Mouse (Mus musculus): Measurements from ENCODE around the gene Plek2. TPM values are rescaled to one million over a fixed set of nuclear protein-coding genes. Genes with fewer than 3 reads are reported as not detected.

The Plek2 gene
- total RNA-seq, 2 experiments from 2014 or later: 0.28 to 0.47 TPM

GRCm38 (mm10) chr12:78911707-78912417, 5.1 kb upstream of the Plek2 start:
- intact Hi-C loops (cut with DNase I): no loop called here
- DNase-seq (ENCODE audit: low spot score): peak; percentile 23

DNA sequence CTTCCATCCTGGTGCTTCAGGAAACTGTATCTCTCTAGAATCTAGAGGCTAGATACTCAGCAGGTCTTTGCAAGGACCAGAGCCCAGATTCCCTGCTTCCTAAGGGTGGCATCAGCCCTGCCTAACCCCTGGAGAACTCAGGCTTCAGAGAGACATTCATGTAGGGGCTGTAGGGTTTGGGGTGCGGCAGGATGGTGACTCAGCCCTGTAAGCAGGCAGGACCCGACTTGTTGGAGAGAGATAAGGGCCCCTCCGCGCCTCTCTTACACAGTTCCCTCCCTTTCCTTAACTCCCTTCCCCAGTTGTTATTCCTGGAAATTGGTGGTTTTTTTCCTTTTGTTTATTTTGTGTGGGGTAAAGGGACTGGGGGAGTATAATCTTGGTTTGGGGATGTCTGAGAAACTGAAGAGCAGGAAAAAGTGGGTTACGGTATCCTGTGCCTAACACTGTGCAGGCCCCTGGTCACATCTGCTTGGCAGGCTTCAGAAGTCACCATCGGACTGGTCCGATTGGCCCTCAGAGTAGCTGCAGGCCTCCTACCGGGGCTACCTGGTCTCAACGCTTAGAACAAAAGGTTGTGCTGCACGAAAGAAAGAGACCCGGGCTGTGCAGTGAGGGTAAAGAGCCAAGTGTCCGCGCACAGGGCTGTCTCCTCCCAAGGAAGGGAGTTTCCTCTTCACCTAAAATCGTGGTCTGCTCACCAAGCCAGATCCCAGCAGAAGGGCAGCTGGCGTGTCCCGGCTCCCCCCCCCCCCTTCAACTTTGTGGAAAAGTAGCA, 4.1 kb upstream of the Plek2 start:
- intact Hi-C loops (cut with DNase I): no loop called here
- DNase-seq (ENCODE audit: low spot score): no peak

DNA sequence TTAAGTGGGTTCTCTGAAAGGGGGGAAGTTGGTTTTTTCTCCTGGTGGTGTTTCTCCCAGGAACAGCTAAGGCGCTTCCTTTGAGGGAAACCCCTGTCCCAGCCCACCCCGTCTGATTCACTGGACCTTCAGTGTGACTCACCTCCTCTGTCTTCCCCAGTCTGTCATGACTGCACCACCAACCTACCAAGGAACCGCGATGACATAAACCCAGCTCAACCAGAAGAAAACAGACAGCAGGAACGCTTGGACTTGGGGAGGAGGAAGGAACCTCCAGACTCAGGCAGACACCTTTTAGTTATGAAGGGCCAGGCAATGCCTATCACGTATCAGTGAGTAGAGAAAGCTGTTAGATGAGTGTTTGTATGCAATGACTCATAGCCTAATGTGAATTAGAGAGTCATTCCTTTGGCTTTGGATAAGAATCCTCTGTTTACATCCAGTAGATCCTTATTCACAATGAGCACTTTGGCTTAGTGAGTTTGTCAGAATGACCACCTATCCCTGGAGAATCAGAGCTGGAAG, 1.4 kb upstream of the Plek2 start:
- intact Hi-C loops (cut with DNase I): no loop called here
- DNase-seq (ENCODE audit: low spot score): no peak

- no peak for DNase-seq (ENCODE audit: low spot score)
- intact Hi-C loops (cut with DNase I): no loop called here
Measured at GRCm38 (mm10) chr12:78904499-78904898, 2.3 kb downstream of the Plek2 start.

- intact Hi-C loops (cut with DNase I): no loop called here
- DNase-seq (ENCODE audit: low spot score): no peak
Measured at GRCm38 (mm10) chr12:78903313-78903712, 3.5 kb downstream of the Plek2 start.

DNA sequence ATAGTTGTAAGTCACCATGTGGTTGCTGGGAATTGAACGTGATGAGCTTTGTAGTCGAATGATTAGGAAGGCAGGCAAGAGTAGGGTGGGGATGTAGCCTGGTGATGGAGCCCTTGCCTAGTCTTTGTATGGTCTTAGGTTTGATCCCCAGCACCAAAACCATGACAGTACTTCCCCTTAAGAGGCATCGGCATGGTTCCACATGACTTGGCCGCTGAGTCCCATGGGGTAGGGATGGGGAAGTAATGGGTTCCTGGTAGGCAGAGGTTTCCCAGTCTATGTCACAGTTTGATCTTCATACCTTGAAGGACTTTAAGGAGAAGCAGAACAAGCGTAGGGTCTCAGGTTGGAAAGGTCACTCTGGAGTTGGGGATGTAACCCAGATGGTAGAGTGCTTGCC, 5.3 kb downstream of the Plek2 start:
- intact Hi-C loops (cut with DNase I): no loop called here

GRCm38 (mm10) chr12:78897861-78898260, 8.9 kb downstream of the Plek2 start:
- intact Hi-C loops (cut with DNase I): no loop called here
- DNase-seq (ENCODE audit: low spot score): no peak

More for the DNA sequence above, 5.3 kb downstream of the Plek2 start:
- no peak for DNase-seq (ENCODE audit: low spot score)

DNA sequence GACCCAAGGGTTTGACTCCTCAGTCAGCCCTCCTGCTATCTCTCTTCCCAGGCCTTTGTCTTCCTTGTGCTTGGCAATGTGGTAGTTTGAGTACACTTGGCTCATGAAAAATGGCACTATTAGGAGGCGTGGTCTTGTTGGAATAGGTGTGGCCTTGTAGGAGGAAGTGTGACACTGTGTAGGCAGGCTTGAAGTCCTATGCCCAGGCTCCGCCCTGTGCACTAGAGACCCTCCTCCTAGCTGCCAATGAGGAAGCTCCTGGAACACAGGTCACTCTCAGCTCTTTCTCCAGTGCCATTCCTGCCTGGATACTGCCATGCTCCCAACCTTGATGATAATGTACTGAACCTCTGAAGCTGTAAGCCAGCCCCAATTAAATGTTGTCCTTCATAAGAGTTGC, 15.6 kb downstream of the Plek2 start:
- intact Hi-C loops (cut with DNase I): no loop called here

DNA sequence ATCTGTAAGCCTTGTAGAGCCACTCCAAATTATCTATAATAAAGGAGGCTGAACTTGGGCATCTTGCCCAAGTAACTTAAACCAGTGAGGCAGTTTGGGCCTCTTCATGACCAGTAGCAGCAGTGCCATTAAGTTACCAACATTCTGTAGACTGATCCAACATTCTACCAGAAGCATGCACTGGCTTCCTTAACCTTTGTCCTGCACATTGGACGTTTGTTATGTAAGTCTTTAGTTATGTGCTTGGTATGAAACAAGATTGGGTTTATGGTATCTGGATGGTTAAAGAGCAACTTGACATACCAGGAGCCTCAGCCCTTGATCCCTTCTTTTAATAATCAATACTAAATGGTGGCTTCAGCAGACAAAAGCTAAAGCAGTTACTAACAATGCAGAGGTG, 16.7 kb downstream of the Plek2 start:
- DNase-seq (ENCODE audit: low spot score): no peak
- intact Hi-C loops (cut with DNase I): no loop called here

More for the DNA sequence above, 15.6 kb downstream of the Plek2 start:
- no peak for DNase-seq (ENCODE audit: low spot score)

GRCm38 (mm10) chr12:78874581-78874980, 32.2 kb downstream of the Plek2 start:
- DNase-seq (ENCODE audit: low spot score): no peak
- intact Hi-C loops (cut with DNase I): no loop called here

DNA sequence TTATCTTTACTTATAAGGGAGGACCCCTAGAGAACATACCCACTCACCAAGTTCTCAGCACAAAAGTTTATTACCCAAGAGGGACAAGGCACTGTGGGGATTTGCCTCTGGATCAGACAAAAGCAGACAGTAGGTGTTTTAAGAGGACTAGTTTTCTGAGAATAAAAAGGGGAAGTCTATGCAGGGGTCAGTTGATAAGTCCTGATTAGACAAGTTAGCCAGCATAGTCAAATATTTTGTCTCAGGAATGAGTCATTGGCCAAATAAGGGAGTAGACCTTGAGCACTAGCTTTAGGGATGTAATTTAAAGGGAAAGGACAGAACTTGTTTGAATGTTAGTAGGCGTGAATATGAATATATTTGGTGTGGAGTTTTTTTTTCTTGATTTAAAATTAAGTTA, 38.6 kb downstream of the Plek2 start:
- intact Hi-C loops (cut with DNase I): no loop called here
- DNase-seq (ENCODE audit: low spot score): no peak

DNA sequence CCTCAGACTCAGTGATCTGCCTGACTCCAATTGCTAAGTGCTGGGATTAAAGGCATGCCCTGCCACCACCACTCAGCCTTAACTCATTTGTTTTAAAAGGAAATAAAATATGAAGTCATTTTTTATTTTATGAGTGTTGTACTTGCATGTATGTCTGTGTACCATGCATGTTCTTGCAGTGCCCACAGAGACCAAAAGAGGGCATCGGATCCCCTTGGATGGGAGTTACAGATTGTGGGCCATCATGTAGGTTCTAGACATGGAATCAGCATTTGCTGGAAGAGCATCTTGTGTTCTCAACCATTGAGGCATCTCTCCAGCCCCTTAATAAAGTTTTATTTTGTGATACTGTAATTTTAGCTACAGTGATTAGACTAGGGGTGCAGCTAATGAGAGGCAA, 41.3 kb downstream of the Plek2 start:
- DNase-seq (ENCODE audit: low spot score): no peak

DNA sequence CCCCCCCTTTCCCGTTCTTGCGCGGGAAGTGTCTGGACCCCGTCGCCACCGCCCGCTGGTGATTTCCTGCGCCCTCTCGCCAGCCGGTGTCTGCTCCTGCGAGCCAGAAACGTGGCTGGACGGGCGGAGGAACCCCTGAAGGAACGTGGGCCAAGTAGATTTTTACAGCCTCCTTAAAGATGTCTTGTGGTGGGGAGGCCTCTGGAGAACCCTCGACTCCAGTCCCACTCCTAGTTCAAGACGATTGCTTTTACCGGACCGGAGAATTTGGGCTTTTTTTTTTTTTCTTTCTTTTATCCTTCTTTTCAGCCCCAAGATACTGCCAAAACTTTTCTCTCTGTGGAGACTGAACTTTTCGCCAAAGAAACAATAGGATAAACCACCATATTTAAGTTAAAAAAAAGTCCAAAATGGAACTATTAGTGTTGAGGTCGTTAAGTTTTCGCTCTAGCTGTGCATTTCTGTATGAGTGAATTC, 44.5 kb downstream of the Plek2 start:
- no peak for DNase-seq (ENCODE audit: low spot score)
- intact Hi-C loops (cut with DNase I): loop anchor here (2.0 kb wide), 1 partner anchor 113 kb away; the partner anchor contains the start of gene Mpp5

More for the DNA sequence above, 41.3 kb downstream of the Plek2 start:
- intact Hi-C loops (cut with DNase I): no loop called here

DNA sequence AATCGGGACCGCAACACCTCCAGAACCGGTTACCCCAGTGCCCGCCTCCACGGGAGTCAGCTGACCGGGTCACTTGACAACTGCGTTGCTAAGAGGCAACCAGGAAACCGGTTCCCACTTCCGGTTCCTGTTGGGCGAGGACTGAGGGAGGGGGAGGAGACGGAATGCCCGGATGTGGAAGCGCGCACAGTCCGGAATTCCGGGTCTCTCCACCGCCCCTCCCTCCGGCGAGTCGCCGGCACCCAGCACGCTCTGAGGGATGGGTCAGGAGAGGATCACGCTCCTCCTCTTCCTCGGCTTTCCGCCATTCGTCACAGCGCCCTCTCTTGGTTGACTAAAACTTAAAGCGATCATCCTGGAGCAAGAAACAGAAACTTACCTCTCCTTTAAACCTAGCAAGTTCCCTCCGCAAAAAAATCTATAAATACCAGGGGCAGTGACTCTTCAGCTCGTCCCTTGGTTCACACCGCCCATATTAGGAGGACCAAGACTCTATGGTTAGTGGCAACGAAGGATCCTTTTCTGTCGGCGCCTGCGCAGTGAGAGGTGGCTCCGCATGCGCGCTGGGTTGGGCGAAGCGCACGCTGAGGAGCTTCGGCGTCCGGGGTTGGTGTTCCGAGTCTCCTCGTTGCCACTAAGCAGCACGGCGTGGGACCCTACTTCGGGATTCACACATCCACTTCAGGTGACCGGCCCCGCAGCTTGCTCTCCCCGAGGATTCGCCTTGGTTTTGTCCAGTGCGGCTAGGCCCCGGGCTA, 45.1 kb downstream of the Plek2 start, which contains the start of the genes Atp6v1d and Eif2s1:
TSS of gene Atp6v1d (minus strand) at position 143 of the 758 bp plus-strand sequence.
TSS of gene Eif2s1 (plus strand) at position 324 of the 758 bp plus-strand sequence.
- DNase-seq (ENCODE audit: low spot score): peak; percentile 98
- intact Hi-C loops (cut with DNase I): loop anchor here (2.0 kb wide), 1 partner anchor 113 kb away; the partner anchor contains the start of gene Mpp5

DNA sequence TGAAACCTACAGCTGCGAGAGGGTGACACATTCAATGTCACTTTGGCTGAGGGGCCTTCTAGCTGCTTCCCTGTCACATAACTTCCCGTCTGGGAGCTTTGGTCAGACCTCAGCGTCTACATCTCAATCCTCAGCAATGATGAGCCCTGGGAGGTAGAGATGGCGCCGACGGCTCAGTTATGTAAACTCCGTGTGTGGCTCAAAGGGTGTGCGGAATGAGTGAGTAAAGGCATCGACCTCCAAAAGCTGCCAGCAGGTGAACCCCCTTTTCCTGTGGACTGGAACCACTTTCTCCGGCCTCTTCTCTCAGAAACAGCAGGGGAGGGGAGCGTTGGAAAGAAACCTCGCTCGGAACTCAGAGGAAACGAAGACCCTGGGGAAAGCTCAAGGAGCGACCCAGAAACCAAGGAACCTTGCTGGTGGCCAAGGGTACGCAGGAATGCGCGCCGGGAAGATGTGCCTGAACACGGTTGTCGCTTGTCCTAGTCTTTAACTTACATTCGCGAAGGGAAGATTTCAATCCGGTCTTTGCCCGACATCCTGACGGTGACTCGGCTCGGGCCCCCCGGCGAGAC, 45.8 kb downstream of the Plek2 start:
- no peak for DNase-seq (ENCODE audit: low spot score)
- intact Hi-C loops (cut with DNase I): no loop called here

GRCm38 (mm10) chr12:78848246-78848645, 58.5 kb downstream of the Plek2 start:
- DNase-seq (ENCODE audit: low spot score): no peak
- intact Hi-C loops (cut with DNase I): no loop called here

GRCm38 (mm10) chr12:78842429-78842828, 64.3 kb downstream of the Plek2 start:
- DNase-seq (ENCODE audit: low spot score): no peak
- intact Hi-C loops (cut with DNase I): no loop called here

GRCm38 (mm10) chr12:78839906-78840305, 66.9 kb downstream of the Plek2 start:
- intact Hi-C loops (cut with DNase I): no loop called here
- no peak for DNase-seq (ENCODE audit: low spot score)

All from heart, postnatal 25 days (tissue).